Mouse (Mus musculus): Measurements from ENCODE around the gene Wdfy4. TPM values are rescaled to one million over a fixed set of nuclear protein-coding genes. Genes with fewer than 3 reads are reported as not detected.

Gene Wdfy4
- total RNA-seq, 2 experiments from 2014 or later: 2.8 to 5.9 TPM

DNA sequence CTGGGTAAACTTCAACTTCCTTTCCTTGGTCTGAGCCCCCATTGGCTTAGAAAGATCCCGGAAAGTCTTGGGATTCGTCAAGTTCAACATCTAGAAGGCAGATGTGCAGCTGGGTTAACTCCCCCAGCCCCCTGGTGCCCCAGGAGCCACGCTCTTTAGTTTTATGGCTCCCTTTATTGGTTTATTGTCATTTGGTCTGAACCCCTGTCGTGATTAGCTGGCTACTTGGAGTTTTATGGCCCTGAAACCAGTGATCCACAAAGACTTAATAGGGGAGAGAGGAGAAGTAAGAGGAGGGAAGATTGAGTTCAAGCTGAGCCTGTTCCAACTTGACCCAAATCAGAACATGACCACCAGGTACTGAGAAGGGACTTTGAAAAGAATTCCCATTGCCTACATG, 198.6 kb downstream of the Wdfy4 start:
- no peak for DNase-seq (ENCODE audit: low spot score in 2 of 2)

DNA sequence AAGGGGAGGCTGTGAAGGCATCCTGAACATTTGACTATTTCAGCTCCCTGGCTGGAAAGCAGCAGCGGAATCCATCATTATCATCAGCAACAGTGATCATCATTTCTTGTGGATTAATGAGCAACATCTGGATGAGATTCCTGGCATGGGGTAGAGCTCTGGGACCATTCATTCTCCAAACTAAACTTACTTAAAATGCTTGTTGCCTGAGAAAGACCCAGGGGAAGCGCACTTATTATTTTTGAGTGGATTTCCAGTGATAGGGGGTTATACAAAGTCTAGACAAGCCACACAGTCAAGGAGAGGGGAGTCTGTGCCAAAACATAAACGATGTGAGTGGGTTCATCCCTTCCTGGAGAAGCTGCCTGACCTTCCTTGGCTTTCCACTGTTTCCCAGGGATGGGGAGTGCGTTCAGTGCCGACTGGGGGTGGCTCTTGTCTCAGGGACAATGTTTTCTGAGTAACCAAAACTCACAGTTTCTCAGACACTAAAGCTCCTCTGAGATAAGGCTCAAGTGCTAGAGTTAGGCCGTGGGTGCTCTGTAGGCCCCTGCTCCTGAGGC, 201.1 kb downstream of the Wdfy4 start:
- no peak for DNase-seq (ENCODE audit: low spot score in 2 of 2)

DNA sequence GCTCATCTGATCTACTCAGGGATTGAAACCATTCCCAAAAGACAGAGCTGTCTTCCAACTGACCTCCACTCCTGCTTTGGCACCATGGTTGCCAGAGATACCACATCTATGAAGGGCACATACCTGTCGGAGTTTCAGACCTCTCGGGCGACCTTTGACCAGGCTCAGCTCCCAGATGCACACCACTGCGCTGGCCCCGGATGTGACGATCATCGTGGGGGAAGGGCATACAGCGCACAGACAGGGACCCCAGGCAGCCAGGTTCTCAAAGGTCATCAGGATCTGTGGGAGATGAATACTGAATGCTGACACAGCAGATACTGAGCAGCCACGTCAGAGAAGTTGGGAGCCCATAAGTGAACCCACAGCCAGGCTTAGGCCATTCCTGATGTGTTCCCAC, 214.6 kb downstream of the Wdfy4 start:
- DNase-seq (ENCODE audit: low spot score in 2 of 2): no peak

DNA sequence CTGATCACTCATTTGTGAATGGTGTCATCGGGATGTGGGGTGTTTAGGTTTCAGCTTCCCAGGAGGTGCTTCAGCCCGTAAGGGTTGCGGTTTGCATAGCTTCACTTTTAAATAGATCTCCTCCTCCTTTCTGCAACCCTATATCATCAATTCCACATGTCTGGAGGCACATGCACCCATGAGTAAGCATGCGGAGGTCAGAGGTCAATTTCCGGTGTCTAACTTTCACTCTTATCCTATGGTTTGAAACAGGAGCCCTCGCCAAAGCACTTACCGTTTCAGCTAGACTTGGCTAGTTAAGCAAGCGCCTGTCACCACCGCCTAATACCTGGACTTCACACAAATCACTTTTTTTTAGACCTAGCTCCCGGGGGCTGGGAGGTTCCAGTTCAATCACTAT, 220.6 kb downstream of the Wdfy4 start:
- DNase-seq (ENCODE audit: low spot score in 2 of 2): no peak

DNA sequence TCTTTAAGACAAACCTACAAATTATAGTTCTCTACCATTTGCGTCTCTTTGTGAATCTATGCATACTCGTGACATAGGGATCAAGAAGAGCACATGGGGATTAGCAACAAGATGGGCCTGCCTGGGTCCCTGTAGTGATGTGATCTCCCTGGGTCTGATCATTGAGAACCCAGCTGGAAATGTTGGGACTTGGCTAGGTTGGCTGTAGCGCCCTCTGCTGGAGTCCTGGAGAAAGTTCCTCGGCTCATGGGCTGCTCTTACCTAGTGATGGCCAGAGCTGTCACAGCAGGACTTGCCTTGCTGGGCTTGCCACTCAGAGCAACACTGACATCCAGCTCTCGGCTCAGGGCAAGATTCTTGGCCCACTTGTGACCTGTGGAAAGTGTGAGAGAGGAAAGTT, 224.8 kb downstream of the Wdfy4 start:
- DNase-seq (ENCODE audit: low spot score in 2 of 2): peak; percentile 25 to 42

DNA sequence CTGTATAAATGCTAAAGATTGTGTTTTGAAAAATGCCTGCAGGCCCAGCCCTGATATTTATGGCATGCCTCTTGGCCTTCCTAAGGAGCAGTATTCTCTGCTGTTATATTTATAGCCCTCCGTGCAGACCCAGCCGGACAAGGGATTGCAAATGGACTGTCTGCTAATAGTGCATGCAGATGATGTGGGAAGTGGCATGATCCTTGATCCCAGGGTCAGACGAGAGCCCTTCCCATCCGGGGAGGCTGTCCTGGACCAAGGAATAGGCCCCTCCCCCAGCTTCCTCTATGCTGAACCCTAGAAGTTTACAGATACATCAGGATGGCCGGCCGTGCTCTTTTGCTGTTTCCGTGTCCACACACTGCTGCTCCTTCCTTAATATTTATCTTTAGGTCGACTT, 226.6 kb downstream of the Wdfy4 start:
- DNase-seq (ENCODE audit: low spot score in 2 of 2): no peak

DNA sequence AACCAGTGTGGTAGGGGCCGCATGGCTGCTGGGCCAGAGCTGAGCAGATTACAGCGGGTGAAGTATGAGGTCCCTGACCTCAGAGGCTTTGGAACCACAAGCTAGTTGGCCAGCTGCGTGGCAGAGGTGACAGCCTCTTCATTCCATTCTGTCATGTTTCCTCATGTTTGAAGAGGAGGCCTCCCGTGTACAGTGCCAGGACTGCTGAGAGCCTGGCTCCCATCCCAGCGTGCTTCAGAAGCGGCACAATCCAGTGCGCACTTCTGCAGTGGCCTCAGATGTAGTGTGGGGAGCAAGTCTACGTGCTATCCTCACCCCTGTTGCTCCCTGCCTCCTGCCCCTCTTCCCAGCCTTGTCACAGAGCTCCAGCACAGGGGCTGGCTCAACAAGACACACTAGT, 228.8 kb downstream of the Wdfy4 start:
- DNase-seq (ENCODE audit: low spot score in 2 of 2): no peak

DNA sequence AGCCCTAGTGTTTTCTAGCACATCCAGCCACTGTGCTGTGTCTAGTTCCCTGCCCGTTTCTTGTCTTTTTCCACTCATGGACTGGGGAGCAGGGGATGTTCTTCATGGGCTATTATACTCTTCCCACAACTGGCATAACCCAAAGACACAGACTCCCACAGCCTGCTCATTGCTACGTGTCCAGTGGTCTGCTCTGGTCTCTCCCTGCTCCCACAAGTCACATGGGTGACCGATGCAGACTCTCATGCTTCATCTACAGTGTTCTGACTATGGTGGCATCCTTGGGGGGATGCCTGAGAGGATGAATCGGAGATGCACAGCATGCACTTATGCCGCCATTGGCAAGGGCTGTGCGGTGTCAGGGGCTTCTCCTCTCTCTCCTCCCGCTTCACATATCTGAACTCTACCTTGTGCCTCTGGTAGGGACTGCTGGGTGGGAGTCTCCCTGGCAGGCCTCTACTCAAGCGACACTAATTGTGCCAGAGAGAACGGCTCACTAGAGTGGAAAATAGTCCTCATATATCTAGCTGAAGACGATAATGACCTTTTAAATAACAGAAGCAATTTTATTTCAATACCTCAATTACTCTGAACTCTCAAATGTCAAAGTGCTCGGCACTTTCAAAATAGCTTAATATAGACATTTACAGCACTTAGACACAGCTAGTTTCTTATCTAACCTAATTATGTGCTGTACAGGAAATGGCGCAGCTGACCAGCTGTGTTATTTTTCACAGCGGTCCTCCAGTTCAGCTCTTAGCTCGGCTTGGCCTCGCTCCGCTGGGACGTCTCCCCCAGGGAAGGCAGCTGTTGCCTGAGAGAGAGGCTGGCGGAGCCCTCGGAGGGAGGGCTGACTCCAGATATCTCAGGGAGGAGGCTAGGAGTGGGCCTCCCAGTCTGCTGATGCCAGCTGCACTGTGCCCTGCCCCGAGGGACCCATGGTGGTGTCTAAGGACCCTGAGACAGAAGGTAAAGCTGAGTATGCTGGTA, 234.7 kb downstream of the Wdfy4 start:
- DNase-seq (ENCODE audit: low spot score in 2 of 2): no peak

DNA sequence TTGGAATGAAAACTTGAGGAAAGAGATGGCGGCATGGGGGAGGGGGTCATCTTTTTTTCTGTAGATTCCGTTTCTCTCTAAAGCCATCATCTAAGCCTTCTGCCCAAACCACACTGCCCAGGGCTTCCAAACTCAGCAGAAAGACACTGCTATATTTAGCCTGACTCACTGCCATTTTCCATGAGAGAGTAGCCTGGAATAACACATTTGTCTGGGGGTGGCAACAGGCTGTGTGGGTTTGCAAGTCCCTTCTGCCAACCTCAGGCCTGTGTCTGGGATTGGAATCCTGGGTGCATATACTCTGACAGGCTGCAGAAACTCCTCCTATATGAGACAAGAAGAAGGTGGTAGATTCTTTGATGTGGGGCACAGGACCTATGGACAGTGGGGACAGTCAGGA, 237.8 kb downstream of the Wdfy4 start:
- DNase-seq (ENCODE audit: low spot score in 2 of 2): no peak

DNA sequence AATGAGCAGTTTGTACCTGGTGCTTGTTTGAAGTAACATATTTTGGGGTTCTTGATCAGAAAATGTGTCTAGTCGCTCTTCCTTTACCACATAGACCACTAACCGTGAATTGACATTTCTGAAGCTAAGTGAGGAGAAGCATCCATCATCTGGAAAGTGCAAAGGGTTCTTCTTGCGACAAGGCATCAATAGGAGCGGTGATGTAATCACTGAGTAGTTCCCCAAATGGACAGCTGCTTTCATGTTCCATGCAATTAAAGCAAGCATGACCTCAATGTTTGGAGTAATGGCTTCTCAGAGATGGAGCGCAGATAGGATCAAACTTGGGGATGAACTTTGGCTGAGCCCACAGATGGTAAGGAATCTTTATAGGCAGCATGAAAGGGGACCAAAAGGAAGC, 246.1 kb downstream of the Wdfy4 start:
- no peak for DNase-seq (ENCODE audit: low spot score in 2 of 2)

DNA sequence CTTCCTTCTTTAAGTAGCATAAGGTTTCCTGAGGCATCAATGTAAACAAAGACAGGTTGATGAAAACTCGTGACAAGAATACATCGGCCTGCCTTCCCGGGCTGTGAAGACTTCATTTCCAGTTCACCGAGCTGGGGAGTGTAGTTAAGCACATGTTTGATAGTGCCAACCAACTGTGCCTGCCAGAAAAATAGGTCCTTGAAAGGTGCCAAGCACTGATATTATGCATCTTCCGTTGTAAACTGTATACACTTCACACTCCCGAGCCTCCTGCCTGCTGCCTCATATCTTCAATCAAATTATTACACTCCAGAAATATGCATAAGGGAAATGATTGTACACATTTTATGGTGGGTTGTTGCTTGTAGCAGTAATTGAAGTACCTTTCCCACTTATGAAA, 251.2 kb downstream of the Wdfy4 start:
- DNase-seq (ENCODE audit: low spot score in 2 of 2): no peak

DNA sequence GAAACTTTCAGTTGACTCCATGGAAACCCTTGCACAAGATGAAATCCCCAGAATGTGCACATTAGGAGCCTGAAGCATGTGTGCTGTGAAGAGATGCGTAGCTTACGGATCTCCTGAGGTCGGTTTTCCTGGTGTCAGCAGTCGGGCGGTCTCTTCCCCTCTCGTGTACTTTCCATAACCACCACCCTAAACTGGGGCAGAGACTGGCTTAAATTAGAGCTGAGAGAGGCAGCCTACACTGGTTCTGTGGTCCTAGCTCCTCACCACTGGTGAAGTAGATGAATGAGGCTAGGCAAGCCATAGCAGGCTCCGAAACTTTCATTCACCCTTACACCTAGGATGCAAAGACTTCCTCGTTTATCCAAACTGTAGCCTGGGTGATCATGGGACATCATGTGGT, 253.1 kb downstream of the Wdfy4 start:
- DNase-seq (ENCODE audit: low spot score in 2 of 2): no peak

DNA sequence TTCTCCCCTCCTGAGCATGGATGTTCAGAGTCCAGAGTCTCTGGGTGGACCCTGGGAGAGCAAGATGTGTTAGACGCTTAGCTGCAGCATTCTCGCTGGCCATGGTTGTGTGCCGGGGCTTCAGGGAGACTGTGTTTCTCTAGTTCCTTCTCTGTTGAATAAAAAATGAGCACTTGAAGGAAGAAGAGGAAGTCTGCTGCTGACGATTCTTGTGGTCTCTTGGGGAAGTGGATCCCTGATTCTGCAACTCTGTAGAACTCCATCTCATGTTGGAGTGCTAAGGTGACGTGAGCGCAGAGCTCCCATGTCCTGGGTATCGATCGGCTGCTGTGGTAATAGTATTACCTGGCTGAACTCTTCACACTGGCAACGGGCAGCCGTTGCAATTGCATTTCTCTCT, 253.6 kb downstream of the Wdfy4 start:
- no peak for DNase-seq (ENCODE audit: low spot score in 2 of 2)

DNA sequence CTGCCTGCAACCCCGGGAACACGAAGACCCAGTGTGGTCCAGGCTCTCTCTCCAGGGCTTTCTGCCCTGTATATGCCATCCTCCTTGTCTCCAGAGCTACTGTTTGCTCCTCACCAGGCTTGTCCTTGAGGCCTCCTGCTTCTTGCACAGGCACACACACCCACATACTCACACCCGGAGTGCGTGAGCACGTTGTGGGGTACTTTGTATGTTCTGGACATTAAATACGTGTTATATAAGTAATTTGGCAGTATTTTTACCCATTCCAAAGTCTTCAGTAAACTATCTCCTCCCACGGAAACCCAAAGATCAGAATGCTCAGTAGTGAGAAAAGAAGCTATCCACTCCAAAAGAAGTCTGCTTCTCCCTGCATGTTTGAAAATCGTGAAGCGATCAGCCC, 261.4 kb downstream of the Wdfy4 start:
- no peak for DNase-seq (ENCODE audit: low spot score in 2 of 2)

DNA sequence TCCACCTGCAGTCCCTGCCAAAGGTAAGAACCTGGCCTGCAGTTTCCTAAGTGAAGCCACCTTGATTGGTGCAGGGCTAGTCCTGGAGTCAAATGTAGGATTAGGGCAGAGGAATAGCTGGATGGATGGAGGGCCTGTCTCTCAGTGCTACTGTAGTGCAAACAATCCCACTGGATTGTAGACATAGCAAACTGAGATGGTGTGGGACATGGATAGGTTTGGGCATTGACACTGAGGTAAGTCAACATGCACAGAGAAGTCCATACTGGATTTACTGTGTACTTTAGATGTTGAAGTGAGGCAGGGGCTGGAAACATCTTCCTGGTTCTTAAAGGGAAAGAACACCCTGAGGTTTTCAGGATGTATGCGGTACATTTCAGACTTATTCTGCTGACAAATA, 267.4 kb downstream of the Wdfy4 start:
- DNase-seq (ENCODE audit: low spot score in 2 of 2): no peak

DNA sequence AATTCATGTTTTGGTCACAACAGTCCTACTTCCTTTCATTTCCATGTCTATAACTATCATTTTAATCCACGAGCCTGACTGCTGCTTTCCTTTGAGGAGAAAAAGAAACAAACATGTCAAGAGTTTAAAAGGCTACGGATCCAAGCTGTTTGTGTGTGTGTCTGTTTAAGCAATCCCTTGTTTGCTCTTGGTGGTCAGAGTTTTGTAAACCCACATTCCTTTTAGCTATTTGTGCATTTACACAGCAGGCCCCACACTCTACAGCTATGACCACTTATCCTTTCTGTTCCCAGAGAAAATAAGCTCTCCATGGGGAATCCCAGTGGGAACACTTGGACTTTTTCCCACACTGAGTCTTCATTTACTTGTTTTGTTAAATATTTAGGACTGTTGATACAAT, 269.9 kb downstream of the Wdfy4 start:
- no peak for DNase-seq (ENCODE audit: low spot score in 2 of 2)

DNA sequence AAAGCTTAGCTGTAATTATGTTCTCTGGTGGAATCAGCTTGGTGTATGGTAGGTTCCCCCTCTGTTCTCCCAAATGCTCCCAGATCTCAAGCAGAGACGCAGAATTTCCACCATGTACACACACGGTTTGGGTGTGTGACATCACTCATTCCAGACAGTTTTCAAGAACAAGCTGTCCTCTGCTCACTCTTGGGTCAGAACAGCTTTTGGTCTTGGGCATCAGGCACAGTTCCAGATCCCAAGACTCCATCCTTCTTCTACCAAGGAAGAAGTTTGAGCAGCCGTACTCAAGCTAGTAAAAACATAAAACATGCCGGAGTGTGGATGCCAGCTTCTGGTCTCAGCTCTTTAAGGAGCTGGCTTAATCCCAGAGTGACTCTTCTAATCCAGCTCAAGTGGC, 274.1 kb downstream of the Wdfy4 start:
- no peak for DNase-seq (ENCODE audit: low spot score in 2 of 2)

Other genes with a start within 250 kb of the Wdfy4 start
- under 1 TPM; 0.39 to 0.73 TPM for gene Lrrc18, start 194.1 kb downstream of the Wdfy4 start, total RNA-seq (2021)
- 1 to 10 TPM; 8.7 to 9.7 TPM for gene Arhgap22, start 28.5 kb upstream of the Wdfy4 start, total RNA-seq (2021)